Mouse (Mus musculus): ENCODE data around the gene Tada1. TPM values are rescaled to one million over a fixed set of nuclear protein-coding genes. Genes with fewer than 3 reads are reported as not detected.
A peak's percentile ranks its signal among the peaks of the same experiment; 100 is the strongest.

The Tada1 gene
- polyA plus RNA-seq, 1 experiment from 2014 or later: 101 TPM

DNA sequence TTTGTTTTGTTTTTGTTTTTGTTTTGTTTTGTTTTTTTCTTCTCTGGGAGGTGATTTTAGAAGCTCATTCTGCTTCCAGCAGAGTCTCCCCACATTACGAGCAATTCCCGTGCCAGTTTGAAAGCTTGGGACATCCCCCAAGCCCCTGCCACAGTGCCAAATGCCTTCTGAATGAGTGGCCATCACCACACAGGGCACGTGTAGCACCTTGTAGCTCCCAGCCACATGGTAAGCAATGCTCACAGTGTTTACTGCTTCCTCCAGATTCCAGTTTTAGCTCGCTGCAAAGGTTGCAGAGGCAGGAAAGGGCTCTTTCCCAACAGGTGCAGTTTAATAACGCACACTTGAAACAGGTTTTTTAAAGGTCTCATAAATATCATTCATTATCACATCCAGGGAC is 18.0 kb upstream of the Tada1 start:
- 78% methylated on average over 5 of the region's 5 CpGs for WGBS
- ATAC-seq (replicated peaks): no peak
- Histone ChIP-seq H3K9me3 (no peaks in the 10 kb centered on the region), H3K4me1 (no peaks in the 10 kb centered on the region), H3K4me2 (replicated peaks) (no peak overlapping the region), H3K27ac (replicated peaks) (no peak overlapping the region), H3K9ac (replicated peaks) (no peak overlapping the region), H3K27me3 (no peaks in the 10 kb centered on the region), H3K36me3 (no peaks in the 10 kb centered on the region), H3K4me3 (no peak overlapping the region)

GRCm38 (mm10) chr1:166361842-166362241 is 17.1 kb upstream of the Tada1 start:
- Histone ChIP-seq H3K4me3 (no peak overlapping the region), H3K9me3 (no peaks in the 10 kb centered on the region), H3K36me3 (no peaks in the 10 kb centered on the region), H3K27ac (replicated peaks) (no peak overlapping the region), H3K4me2 (replicated peaks) (no peak overlapping the region), H3K9ac (replicated peaks) (no peak overlapping the region), H3K27me3 (no peaks in the 10 kb centered on the region), H3K4me1 (no peaks in the 10 kb centered on the region)
- 86% methylated on average over 3 of the region's 3 CpGs for WGBS
- ATAC-seq (replicated peaks): no peak

DNA sequence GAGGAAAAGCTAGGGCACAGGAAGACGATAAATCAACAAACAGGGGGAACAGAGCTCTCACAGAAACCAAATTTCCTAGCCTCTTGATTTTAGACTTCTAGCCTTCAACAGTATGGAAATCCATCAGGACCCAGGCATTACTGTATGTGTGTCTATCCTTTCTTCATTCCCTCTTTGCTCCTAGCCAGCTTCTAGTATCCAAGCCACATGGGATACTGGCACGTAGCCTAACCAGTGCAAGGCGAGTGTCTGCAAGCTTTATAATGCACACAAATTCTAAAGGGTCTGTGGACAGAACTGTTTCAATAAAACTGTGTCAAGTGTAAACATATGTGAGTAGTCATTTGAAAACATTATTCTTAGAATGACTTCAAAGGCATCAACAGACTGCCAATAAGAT is 16.2 kb upstream of the Tada1 start:
- Histone ChIP-seq H3K4me1 (no peaks in the 10 kb centered on the region), H3K4me2 (replicated peaks) (no peak overlapping the region), H3K36me3 (no peaks in the 10 kb centered on the region), H3K27ac (replicated peaks) (no peak overlapping the region), H3K9ac (replicated peaks) (no peak overlapping the region), H3K9me3 (no peaks in the 10 kb centered on the region), H3K27me3 (no peaks in the 10 kb centered on the region), H3K4me3 (no peak overlapping the region)
- no peak for ATAC-seq (replicated peaks)
- WGBS: 77% methylated on average over 3 of the region's 3 CpGs

GRCm38 (mm10) chr1:166363122-166363521 is 15.8 kb upstream of the Tada1 start:
- Histone ChIP-seq H3K27ac (replicated peaks) (no peak overlapping the region), H3K27me3 (no peaks in the 10 kb centered on the region), H3K4me1 (no peaks in the 10 kb centered on the region), H3K4me3 (no peak overlapping the region), H3K4me2 (replicated peaks) (no peak overlapping the region), H3K36me3 (no peaks in the 10 kb centered on the region), H3K9ac (replicated peaks) (no peak overlapping the region), H3K9me3 (no peaks in the 10 kb centered on the region)
- ATAC-seq (replicated peaks): no peak

GRCm38 (mm10) chr1:166377171-166377570 is 1.7 kb upstream of the Tada1 start:
- 82% methylated on average over 6 of the region's 6 CpGs for WGBS
- Histone ChIP-seq H3K9ac (replicated peaks) (no peak overlapping the region), H3K9me3 (no peaks in the 10 kb centered on the region), H3K27me3 (no peaks in the 10 kb centered on the region), H3K4me1 (peaks cover 25% of the 10 kb centered on the region), H3K4me2 (replicated peaks) (no peak overlapping the region), H3K27ac (replicated peaks) (no peak overlapping the region), H3K4me3 (no peak overlapping the region), H3K36me3 (no peaks in the 10 kb centered on the region)
- no peak for ATAC-seq (replicated peaks)

DNA sequence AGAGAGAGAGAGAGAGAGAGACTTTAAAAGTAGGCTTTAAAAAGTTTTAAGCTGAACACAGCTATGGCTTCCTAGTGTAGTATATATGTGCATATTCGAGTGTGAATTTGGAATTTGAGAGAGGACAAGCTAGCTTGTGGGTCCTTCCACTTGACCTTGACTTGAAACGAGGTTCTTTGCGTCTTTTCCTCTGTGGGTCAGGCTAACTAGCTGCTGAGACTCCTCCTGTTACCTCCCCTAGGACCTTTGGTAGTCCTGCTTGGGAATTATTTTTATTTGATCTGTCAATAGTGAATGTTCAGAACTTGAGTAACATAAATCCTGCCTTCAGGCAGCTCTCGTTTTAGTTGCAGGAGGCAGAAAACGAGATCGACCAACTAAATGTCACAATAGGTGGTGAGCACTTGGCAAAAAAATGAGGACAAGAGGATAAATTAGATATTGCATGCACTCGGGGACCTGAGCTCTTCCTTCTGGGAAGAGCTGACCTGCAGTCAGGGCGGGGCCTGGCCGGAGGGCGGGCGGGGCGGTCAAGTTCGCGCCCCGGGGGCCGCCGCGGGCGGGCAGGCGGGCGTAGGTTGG is 375 bp upstream of the Tada1 start:
- Histone ChIP-seq H3K27ac (replicated peaks) (peak overlapping the region; percentile 65), H3K36me3 (peaks cover 9% of the 10 kb centered on the region; the same call in 1 of the 2 replicates), H3K27me3 (no peaks in the 10 kb centered on the region), H3K4me2 (replicated peaks) (peak overlapping the region; percentile 65), H3K9me3 (no peaks in the 10 kb centered on the region), H3K4me1 (peaks cover 25% of the 10 kb centered on the region), H3K9ac (replicated peaks) (peak overlapping the region; percentile 62), H3K4me3 (peak overlapping the region; percentile 79)
- WGBS: 7% methylated on average over 20 of the region's 21 CpGs
- ATAC-seq (replicated peaks): peak; percentile 9

GRCm38 (mm10) chr1:166379630-166380231 is 834 bp downstream of the Tada1 start:
- peak; percentile 66 for ATAC-seq (replicated peaks)
- H3K4me1 ChIP-seq: peaks cover 25% of the 10 kb centered on the region
- H3K9me3 ChIP-seq: no peaks in the 10 kb centered on the region
- peak overlapping the region; percentile 95 for H3K9ac ChIP-seq (replicated peaks)
- peak overlapping the region; percentile 62 for H3K4me2 ChIP-seq (replicated peaks)
- H3K36me3 ChIP-seq: peaks cover 17% of the 10 kb centered on the region
- peak overlapping the region; percentile 79 for H3K4me3 ChIP-seq
- H3K27ac ChIP-seq (replicated peaks): peak overlapping the region; percentile 88
- H3K27me3 ChIP-seq: no peaks in the 10 kb centered on the region
- under 1% methylated on average over 41 of the region's 41 CpGs for WGBS

- H3K27me3 ChIP-seq: no peaks in the 10 kb centered on the region
- peak overlapping the region; percentile 15; the same call in 1 of the 2 replicates for H3K9ac ChIP-seq (replicated peaks)
- H3K4me2 ChIP-seq (replicated peaks): no peak overlapping the region
- peaks cover 31% of the 10 kb centered on the region for H3K36me3 ChIP-seq
- 85% methylated on average over 10 of the region's 10 CpGs for WGBS
- H3K27ac ChIP-seq (replicated peaks): no peak overlapping the region
- ATAC-seq (replicated peaks): no peak
- H3K4me1 ChIP-seq: peaks cover 25% of the 10 kb centered on the region
- no peak overlapping the region for H3K4me3 ChIP-seq
- H3K9me3 ChIP-seq: no peaks in the 10 kb centered on the region
These were observed 2.4 kb downstream of the Tada1 start for GRCm38 (mm10) chr1:166381336-166381735.

DNA sequence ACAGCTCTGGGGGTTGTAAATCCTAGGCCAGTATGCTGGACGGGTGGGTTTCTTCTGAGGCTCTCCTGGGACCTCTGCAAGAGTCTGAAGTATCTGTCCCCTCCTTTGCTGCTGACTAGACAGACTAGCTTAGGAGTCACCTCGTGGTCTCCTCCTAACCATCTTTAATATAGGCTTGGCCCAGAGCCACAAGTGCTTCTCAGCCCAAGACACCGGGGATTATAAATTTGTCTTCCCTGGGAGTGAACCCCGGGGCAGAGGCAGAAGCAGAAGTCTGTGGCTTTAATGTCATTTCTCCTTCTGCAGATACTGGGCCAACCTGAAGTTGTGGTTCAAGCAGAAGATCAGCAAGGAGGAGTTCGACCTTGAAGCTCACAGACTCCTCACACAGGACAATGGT is 2.9 kb downstream of the Tada1 start:
- no peaks in the 10 kb centered on the region for H3K9me3 ChIP-seq
- no peak overlapping the region for H3K27ac ChIP-seq (replicated peaks)
- H3K4me1 ChIP-seq: peaks cover 25% of the 10 kb centered on the region
- peaks cover 36% of the 10 kb centered on the region for H3K36me3 ChIP-seq
- ATAC-seq (replicated peaks): no peak
- no peaks in the 10 kb centered on the region for H3K27me3 ChIP-seq
- H3K9ac ChIP-seq (replicated peaks): no peak overlapping the region
- WGBS: 83% methylated on average over 5 of the region's 5 CpGs
- no peak overlapping the region for H3K4me3 ChIP-seq
- H3K4me2 ChIP-seq (replicated peaks): no peak overlapping the region

GRCm38 (mm10) chr1:166382626-166383025 is 3.7 kb downstream of the Tada1 start:
- no peak for ATAC-seq (replicated peaks)
- Histone ChIP-seq H3K27me3 (no peaks in the 10 kb centered on the region), H3K36me3 (peaks cover 42% of the 10 kb centered on the region), H3K9me3 (no peaks in the 10 kb centered on the region), H3K4me2 (replicated peaks) (no peak overlapping the region), H3K4me1 (peaks cover 25% of the 10 kb centered on the region), H3K4me3 (no peak overlapping the region), H3K27ac (replicated peaks) (no peak overlapping the region), H3K9ac (replicated peaks) (no peak overlapping the region)
- 90% methylated on average over 4 of the region's 4 CpGs for WGBS

- no peaks in the 10 kb centered on the region for H3K9me3 ChIP-seq
- no peaks in the 10 kb centered on the region for H3K27me3 ChIP-seq
- 92% methylated on average over 10 of the region's 10 CpGs for WGBS
- no peak overlapping the region for H3K9ac ChIP-seq (replicated peaks)
- no peak overlapping the region for H3K4me3 ChIP-seq
- no peak for ATAC-seq (replicated peaks)
- peaks cover 20% of the 10 kb centered on the region for H3K4me1 ChIP-seq
- no peak overlapping the region for H3K4me2 ChIP-seq (replicated peaks)
- H3K27ac ChIP-seq (replicated peaks): no peak overlapping the region; the same call in 1 of the 2 replicates
- H3K36me3 ChIP-seq: peaks cover 62% of the 10 kb centered on the region
These were observed 5.7 kb downstream of the Tada1 start for GRCm38 (mm10) chr1:166384614-166385013.

GRCm38 (mm10) chr1:166385431-166385830 is 6.5 kb downstream of the Tada1 start:
- H3K27ac ChIP-seq (replicated peaks): peak overlapping the region; percentile 21; the same call in 1 of the 2 replicates
- H3K27me3 ChIP-seq: no peaks in the 10 kb centered on the region
- H3K36me3 ChIP-seq: peaks cover 70% of the 10 kb centered on the region
- no peak overlapping the region for H3K4me3 ChIP-seq
- ATAC-seq (replicated peaks): 0 out of 2 replicates have a peak, but pooled peaks have one; percentile 7
- H3K9me3 ChIP-seq: no peaks in the 10 kb centered on the region
- H3K4me1 ChIP-seq: peaks cover 15% of the 10 kb centered on the region
- WGBS: 74% methylated on average over 5 of the region's 5 CpGs
- no peak overlapping the region for H3K4me2 ChIP-seq (replicated peaks)
- no peak overlapping the region for H3K9ac ChIP-seq (replicated peaks)

- Histone ChIP-seq H3K4me1 (no peaks in the 10 kb centered on the region; the same call in 1 of the 2 replicates), H3K9ac (replicated peaks) (no peak overlapping the region), H3K36me3 (peaks cover 92% of the 10 kb centered on the region), H3K4me2 (replicated peaks) (no peak overlapping the region), H3K4me3 (no peak overlapping the region), H3K9me3 (no peaks in the 10 kb centered on the region), H3K27me3 (no peaks in the 10 kb centered on the region), H3K27ac (replicated peaks) (no peak overlapping the region)
- WGBS: 91% methylated on average over 11 of the region's 11 CpGs
- ATAC-seq (replicated peaks): no peak
These were observed 9.6 kb downstream of the Tada1 start for GRCm38 (mm10) chr1:166388511-166388910.

All from forebrain, embryonic 15.5 days (tissue).